Mouse (Mus musculus): ENCODE results near the gene Gtpbp6. TPM values are rescaled to one million over a fixed set of nuclear protein-coding genes. Genes with fewer than 3 reads are reported as not detected.
"Not testable (repeated sequence)": the region's sequence is repeated elsewhere in the genome, so short reads cannot be mapped to it uniquely, and the experiment has no call there.

Gene Gtpbp6
- 7.7 and 9.2 TPM in 2 replicates for polyA plus RNA-seq (2015; fragmentation: Nextera tagmentation; extraction: Ambion mirVana)

DNA sequence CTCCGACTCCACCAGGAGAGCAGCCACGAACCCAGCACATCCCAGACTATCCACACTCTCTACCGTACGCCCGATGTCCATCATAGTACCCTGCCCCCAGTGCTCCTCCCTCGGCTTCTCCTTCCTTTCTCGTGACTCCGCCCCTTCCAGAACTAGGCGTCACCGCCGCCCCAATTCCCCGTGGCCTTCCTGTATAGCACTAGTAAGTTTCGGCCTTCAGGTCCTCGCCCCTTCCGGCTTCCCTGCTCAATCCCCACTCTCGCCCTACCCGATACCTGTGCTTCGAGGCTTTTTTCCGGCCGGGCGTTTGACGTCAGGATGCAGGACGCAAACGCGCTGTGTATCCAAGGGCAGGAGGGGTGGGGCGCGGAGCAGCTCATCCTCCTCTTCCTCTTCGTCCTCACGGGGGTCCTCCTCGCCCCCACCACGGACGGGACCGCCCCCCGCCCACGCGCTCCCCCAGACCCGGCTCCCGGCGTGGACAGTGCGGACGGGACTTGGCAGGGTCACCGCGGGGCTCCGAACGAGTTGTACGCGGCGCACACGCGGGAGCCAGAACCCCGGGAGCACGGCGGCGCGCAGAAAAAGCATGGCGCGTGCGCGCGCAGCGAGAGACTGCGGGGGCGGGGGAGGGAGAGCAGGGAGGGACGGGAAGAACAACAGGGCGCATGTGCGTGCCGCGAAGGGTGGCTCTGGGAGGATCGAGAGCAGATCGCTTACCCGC, at the start of gene Gtpbp6:
Gene Gtpbp6 (minus strand): TSS at position 617 of the 724 bp plus-strand sequence.
- Histone ChIP-seq H3K27me3 (no peaks in the 10 kb centered on the region), H3K4me3 (replicated peaks) (peak within 1 kb of the TSS; percentile 86), H3K4me2 (peak within 1 kb of the TSS; percentile 97), H3K9ac (peak within 1 kb of the TSS; percentile 72), H3K4me1 (replicated peaks) (peaks cover 29% of the 10 kb centered on the region), H3K9me3 (replicated peaks) (no peaks in the 10 kb centered on the region), H3K27ac (replicated peaks) (peak within 1 kb of the TSS; percentile 95), H3K36me3 (replicated peaks) (peaks cover 38% of the 10 kb centered on the region)
- under 1% methylated on average over 71 of the region's 71 CpGs for WGBS (ENCODE audit: insufficient replicate concordance)
- ATAC-seq (ENCODE audit: insufficient read depth): peak; percentile 84

GRCm38 (mm10) chr5:110143007-110143406, 35.0 kb upstream of the Gtpbp6 start:
- 73% methylated on average over 5 of the region's 5 CpGs for WGBS (ENCODE audit: insufficient replicate concordance)
- Histone ChIP-seq H3K9me3 (replicated peaks) (no peaks in the 10 kb centered on the region), H3K36me3 (replicated peaks) (peaks cover 74% of the 10 kb centered on the region), H3K9ac (no peak overlapping the region), H3K4me1 (replicated peaks) (peaks cover 11% of the 10 kb centered on the region; the same call in 1 of the 2 replicates), H3K4me3 (replicated peaks) (no peak overlapping the region), H3K4me2 (no peak overlapping the region), H3K27me3 (no peaks in the 10 kb centered on the region), H3K27ac (replicated peaks) (no peak overlapping the region)
- ATAC-seq (ENCODE audit: insufficient read depth): no peak

DNA sequence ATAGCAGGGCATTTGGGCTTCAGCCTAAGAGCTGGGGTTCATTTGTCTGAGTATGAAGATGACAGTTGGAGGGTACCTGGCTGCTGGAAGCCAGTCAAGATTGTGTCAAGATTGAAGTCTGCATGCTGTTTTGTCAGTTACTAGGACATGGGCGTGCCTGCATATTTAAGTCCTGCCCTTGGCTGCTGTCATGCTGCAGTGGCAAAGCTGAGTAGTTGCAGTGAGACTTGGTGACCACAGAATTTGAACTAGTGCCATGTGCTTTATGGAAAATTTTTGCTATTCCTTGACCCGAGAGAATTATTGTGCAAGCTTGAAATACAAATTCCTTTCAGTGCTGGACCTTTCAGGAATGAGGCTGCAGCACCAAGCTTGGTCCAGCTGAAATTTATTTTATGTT, 34.3 kb upstream of the Gtpbp6 start:
- no peak overlapping the region for H3K9ac ChIP-seq
- H3K4me2 ChIP-seq: no peak overlapping the region
- ATAC-seq (ENCODE audit: insufficient read depth): no peak
- no peaks in the 10 kb centered on the region for H3K27me3 ChIP-seq
- H3K36me3 ChIP-seq (replicated peaks): peaks cover 67% of the 10 kb centered on the region
- no peak overlapping the region for H3K4me3 ChIP-seq (replicated peaks)
- H3K27ac ChIP-seq (replicated peaks): no peak overlapping the region
- whole genome bisulfite sequencing (ENCODE audit: insufficient replicate concordance): 73% methylated on average over 2 of the region's 2 CpGs
- peaks cover 13% of the 10 kb centered on the region; the same call in 1 of the 2 replicates for H3K4me1 ChIP-seq (replicated peaks)
- no peaks in the 10 kb centered on the region for H3K9me3 ChIP-seq (replicated peaks)

- Histone ChIP-seq H3K36me3 (replicated peaks) (peaks cover 50% of the 10 kb centered on the region), H3K27ac (replicated peaks) (no peak overlapping the region), H3K4me1 (replicated peaks) (peaks cover 24% of the 10 kb centered on the region; the same call in 1 of the 2 replicates), H3K9me3 (replicated peaks) (no peaks in the 10 kb centered on the region), H3K9ac (no peak overlapping the region), H3K4me3 (replicated peaks) (no peak overlapping the region), H3K4me2 (no peak overlapping the region), H3K27me3 (no peaks in the 10 kb centered on the region)
- WGBS (ENCODE audit: insufficient replicate concordance): 70% methylated on average over 7 of the region's 7 CpGs
- ATAC-seq (ENCODE audit: insufficient read depth): no peak
Measured at GRCm38 (mm10) chr5:110140424-110140823, 32.4 kb upstream of the Gtpbp6 start.

GRCm38 (mm10) chr5:110139325-110139724, 31.3 kb upstream of the Gtpbp6 start:
- no peak overlapping the region for H3K9ac ChIP-seq
- no peaks in the 10 kb centered on the region for H3K9me3 ChIP-seq (replicated peaks)
- WGBS (ENCODE audit: insufficient replicate concordance): 85% methylated on average over 3 of the region's 3 CpGs
- no peak overlapping the region for H3K27ac ChIP-seq (replicated peaks)
- H3K4me3 ChIP-seq (replicated peaks): no peak overlapping the region
- H3K36me3 ChIP-seq (replicated peaks): peaks cover 40% of the 10 kb centered on the region
- ATAC-seq (ENCODE audit: insufficient read depth): no peak
- H3K4me1 ChIP-seq (replicated peaks): peaks cover 30% of the 10 kb centered on the region; the same call in 1 of the 2 replicates
- H3K4me2 ChIP-seq: no peak overlapping the region
- H3K27me3 ChIP-seq: no peaks in the 10 kb centered on the region

DNA sequence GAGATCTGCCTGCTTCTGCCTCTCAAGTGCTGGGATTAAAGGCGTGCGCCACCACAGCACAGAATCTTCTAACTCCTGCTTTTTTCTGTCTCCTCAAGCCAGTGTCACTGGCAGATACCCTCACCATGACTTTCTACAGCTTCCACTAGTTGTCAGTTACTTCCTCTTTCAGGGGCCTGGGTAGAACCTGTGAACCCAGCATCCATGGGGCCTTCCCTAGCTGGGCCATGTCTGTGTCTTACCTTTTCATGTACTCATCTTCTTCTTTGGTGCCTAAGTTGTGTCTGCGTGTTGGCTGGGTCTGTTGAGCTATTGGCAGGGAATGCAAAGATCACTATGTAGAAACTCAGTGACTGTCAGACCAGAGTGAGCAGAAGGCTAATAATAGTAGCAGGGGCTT, 29.8 kb upstream of the Gtpbp6 start:
- Histone ChIP-seq H3K27me3 (no peaks in the 10 kb centered on the region), H3K4me2 (no peak overlapping the region), H3K9ac (no peak overlapping the region), H3K4me3 (replicated peaks) (no peak overlapping the region), H3K27ac (replicated peaks) (no peak overlapping the region), H3K4me1 (replicated peaks) (peaks cover 30% of the 10 kb centered on the region; the same call in 1 of the 2 replicates), H3K9me3 (replicated peaks) (no peaks in the 10 kb centered on the region), H3K36me3 (replicated peaks) (peaks cover 30% of the 10 kb centered on the region)
- 88% methylated on average over 3 of the region's 3 CpGs for WGBS (ENCODE audit: insufficient replicate concordance)
- no peak for ATAC-seq (ENCODE audit: insufficient read depth)

- ATAC-seq (ENCODE audit: insufficient read depth): no peak
- 3% methylated on average over 18 of the region's 18 CpGs for WGBS (ENCODE audit: insufficient replicate concordance)
- peak overlapping the region; percentile 87 for H3K9ac ChIP-seq
- H3K9me3 ChIP-seq (replicated peaks): no peaks in the 10 kb centered on the region
- peak overlapping the region; percentile 84 for H3K4me3 ChIP-seq (replicated peaks)
- H3K4me1 ChIP-seq (replicated peaks): peaks cover 30% of the 10 kb centered on the region; the same call in 1 of the 2 replicates
- H3K27ac ChIP-seq (replicated peaks): peak overlapping the region; percentile 92
- peak overlapping the region; percentile 80 for H3K4me2 ChIP-seq
- no peaks in the 10 kb centered on the region for H3K27me3 ChIP-seq
- H3K36me3 ChIP-seq (replicated peaks): peaks cover 21% of the 10 kb centered on the region
Measured at GRCm38 (mm10) chr5:110136087-110136464, 28.1 kb upstream of the Gtpbp6 start.

- H3K4me1 ChIP-seq (replicated peaks): peaks cover 30% of the 10 kb centered on the region; the same call in 1 of the 2 replicates
- peak within 1 kb of the TSS; percentile 92 for H3K27ac ChIP-seq (replicated peaks)
- peak within 1 kb of the TSS; percentile 80 for H3K4me2 ChIP-seq
- peak within 1 kb of the TSS; percentile 84 for H3K4me3 ChIP-seq (replicated peaks)
- peak; percentile 100 for ATAC-seq (ENCODE audit: insufficient read depth)
- WGBS (ENCODE audit: insufficient replicate concordance): 3% methylated on average over 46 of the region's 46 CpGs
- H3K27me3 ChIP-seq: no peaks in the 10 kb centered on the region
- no peaks in the 10 kb centered on the region for H3K9me3 ChIP-seq (replicated peaks)
- H3K9ac ChIP-seq: peak within 1 kb of the TSS; percentile 87
- peaks cover 20% of the 10 kb centered on the region for H3K36me3 ChIP-seq (replicated peaks)
Measured at GRCm38 (mm10) chr5:110135293-110136086, 27.5 kb upstream of the Gtpbp6 start, which contains the start of gene Chfr. TSS of gene Chfr (plus strand) at chr5:110135842.

DNA sequence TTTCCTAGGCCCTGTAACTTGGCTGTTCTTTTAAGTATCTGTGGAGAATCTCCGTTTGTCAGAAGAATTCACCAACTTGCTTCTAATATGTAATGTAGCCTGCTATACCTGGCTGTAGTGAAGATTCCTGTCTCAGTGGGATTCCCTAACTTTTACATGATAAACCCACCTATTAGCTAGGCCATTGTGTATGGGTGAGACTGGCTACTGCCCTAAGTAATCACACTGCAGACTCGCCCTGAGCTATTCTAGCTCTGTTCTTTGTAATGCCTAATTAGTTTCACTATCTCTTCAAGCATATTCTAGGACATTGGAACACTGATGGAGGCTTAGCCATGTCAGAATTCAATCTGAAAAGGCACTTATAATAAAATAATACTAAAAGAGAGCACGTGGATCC, 14.4 kb upstream of the Gtpbp6 start:
- not testable (repeated sequence) for H3K9me3 ChIP-seq (replicated peaks); H3K4me2 ChIP-seq; H3K4me3 ChIP-seq (replicated peaks); H3K27ac ChIP-seq (replicated peaks); H3K27me3 ChIP-seq; H3K9ac ChIP-seq; ATAC-seq (ENCODE audit: insufficient read depth); H3K4me1 ChIP-seq (replicated peaks)
- peaks cover 12% of the 10 kb centered on the region for H3K36me3 ChIP-seq (replicated peaks)
- whole genome bisulfite sequencing (ENCODE audit: insufficient replicate concordance): 69% methylated on average over 3 of the region's 3 CpGs

GRCm38 (mm10) chr5:110109991-110110441, 2.0 kb upstream of the Gtpbp6 start, which contains the start of gene Zfp605:
TSS of gene Zfp605 (plus strand) at chr5:110110092.
- 0% methylated on average over 12 of the region's 12 CpGs for WGBS (ENCODE audit: insufficient replicate concordance)

GRCm38 (mm10) chr5:110108305-110108628, 270 bp upstream of the Gtpbp6 start:
- Histone ChIP-seq H3K9ac (no peak overlapping the region), H3K27me3 (no peaks in the 10 kb centered on the region), H3K4me2 (peak overlapping the region; percentile 97), H3K9me3 (replicated peaks) (no peaks in the 10 kb centered on the region), H3K4me1 (replicated peaks) (peaks cover 29% of the 10 kb centered on the region), H3K4me3 (replicated peaks) (peak overlapping the region; percentile 86), H3K36me3 (replicated peaks) (peaks cover 33% of the 10 kb centered on the region), H3K27ac (replicated peaks) (peak overlapping the region; percentile 95)
- 0% methylated on average over 7 of the region's 7 CpGs for WGBS (ENCODE audit: insufficient replicate concordance)
- ATAC-seq (ENCODE audit: insufficient read depth): no peak

More at GRCm38 (mm10) chr5:110109991-110110441, 2.0 kb upstream of the Gtpbp6 start, which contains the start of gene Zfp605:
- Histone ChIP-seq H3K27me3 (no peaks in the 10 kb centered on the region), H3K27ac (replicated peaks) (peak within 1 kb of the TSS; percentile 95), H3K36me3 (replicated peaks) (peaks cover 23% of the 10 kb centered on the region), H3K4me2 (peak within 1 kb of the TSS; percentile 81), H3K4me1 (replicated peaks) (peaks cover 29% of the 10 kb centered on the region), H3K4me3 (replicated peaks) (peak within 1 kb of the TSS; percentile 67), H3K9me3 (replicated peaks) (no peaks in the 10 kb centered on the region), H3K9ac (peak within 1 kb of the TSS; percentile 60)
- ATAC-seq (ENCODE audit: insufficient read depth): peak; percentile 20
